Mouse (Mus musculus): ENCODE measurements around the gene Rora. TPM values are rescaled to one million over a fixed set of nuclear protein-coding genes. Genes with fewer than 3 reads are reported as not detected.

Rora gene
- polyA plus RNA-seq, 1 experiment, result 0.06 TPM

DNA sequence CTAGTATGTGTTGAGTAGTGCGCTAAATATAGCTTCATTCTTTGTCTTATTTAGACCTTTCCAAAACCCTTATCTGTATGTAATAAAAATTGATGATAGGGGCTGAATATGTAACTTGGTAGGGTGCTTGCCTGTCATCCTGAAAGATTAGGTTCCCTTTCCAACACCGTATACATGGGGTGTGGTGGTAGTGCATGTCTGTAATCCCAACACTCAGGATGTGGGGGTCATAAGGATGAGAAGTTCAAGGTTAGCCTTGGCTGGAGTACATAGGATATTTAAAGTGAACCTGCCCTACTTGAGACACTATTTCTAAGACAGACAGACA, 743.8 kb downstream of the Rora start:
- TF ChIP-seq MAX (IDR thresholded peaks at IDR 0.05) (no peak), USF1 (IDR thresholded peaks at IDR 0.05; ENCODE audit: low read depth) (no peak), FOSL1 (IDR thresholded peaks at IDR 0.05; ENCODE audit: insufficient read depth, low read length, poor library complexity, severe bottlenecking) (no peak), MYOD1 (IDR thresholded peaks at IDR 0.05; ENCODE audit: control insufficient read depth, insufficient read length, low read depth) (no peak)
- Histone ChIP-seq H3K79me2 (ENCODE audit: control insufficient read depth, insufficient read depth) (peaks cover 15% of the 10 kb centered on the region), H3ac (ENCODE audit: control insufficient read depth, insufficient read length, low read depth) (no peak overlapping the region), H3K4me3 (ENCODE audit: insufficient read depth, poor library complexity, severe bottlenecking) (peak overlapping the region; percentile 83), H3K27me3 (ENCODE audit: control insufficient read depth, insufficient read depth, insufficient read length) (no peaks in the 10 kb centered on the region), H3K79me3 (ENCODE audit: low read depth) (peaks cover 6% of the 10 kb centered on the region), H3K36me3 (ENCODE audit: control insufficient read depth, insufficient read depth) (peaks cover 14% of the 10 kb centered on the region)

DNA sequence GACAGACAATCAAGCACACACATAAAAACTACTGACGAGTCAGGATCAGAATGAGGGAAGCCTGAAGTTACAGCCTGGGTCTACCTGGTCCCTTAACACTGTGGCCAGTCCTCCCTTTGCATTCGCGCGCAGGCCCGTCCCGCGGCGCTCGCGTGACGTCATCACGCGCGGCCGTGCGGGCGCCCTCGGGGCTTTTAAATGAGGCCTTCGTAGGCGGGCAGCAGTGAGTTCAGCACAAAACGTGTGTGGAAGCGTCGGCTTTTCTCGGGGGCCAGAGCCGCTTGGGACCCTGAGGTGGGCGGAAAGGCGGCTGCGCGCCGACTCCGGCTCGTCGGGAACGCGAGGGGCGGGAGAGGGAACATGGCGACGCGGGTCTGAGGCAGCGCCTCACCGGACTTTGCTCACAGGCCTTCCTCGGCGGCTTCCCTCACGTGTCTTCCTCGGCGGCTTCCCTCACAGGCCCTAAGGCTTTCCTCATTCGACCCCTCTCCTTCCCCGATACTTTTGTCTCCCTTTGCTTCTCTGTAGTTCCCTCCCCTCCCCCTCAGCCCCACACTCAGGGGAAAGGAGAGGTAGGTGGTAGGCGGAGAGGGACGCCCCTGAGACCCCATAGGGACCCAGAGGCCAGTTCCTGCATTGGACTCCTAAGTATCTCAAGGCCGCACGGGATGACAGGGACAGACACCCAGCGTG, 744.3 kb downstream of the Rora start, which contains the start of gene Ice2:
Gene Ice2, plus strand, starts transcription at position 147 of the 693 bp plus-strand sequence.
- TF ChIP-seq MYOG (IDR thresholded peaks at IDR 0.05; ENCODE audit: control insufficient read depth, extremely low read depth, insufficient read length) (no peak), MYOD1 (IDR thresholded peaks at IDR 0.05; ENCODE audit: control insufficient read depth, insufficient read length, low read depth) (no peak), MAX (IDR thresholded peaks at IDR 0.05) (no peak), CEBPB (IDR thresholded peaks at IDR 0.05; ENCODE audit: low read depth) (no peak), USF1 (IDR thresholded peaks at IDR 0.05; ENCODE audit: low read depth) (no peak), CTCF (IDR thresholded peaks at IDR 0.05; ENCODE audit: control insufficient read depth, insufficient read depth, insufficient read length) (no peak)

DNA sequence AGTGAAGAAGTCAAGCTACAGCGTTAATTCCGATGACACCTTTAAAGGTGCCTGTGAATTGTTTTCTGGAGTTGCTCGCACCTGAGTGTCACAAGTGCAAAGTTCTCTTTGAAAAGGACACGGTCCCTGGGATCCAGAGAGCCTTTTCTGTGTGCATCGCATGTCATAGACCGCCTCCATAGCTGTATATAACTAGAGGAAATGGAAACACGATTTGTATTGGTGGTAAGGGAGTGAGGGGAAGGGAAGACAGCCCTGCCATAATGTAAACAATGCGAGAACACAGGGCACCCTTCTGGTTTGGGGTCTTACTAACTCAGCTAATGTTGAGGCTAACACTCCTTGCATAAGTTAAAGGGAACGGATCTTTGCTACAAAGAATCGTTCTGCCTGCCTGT, 744.9 kb downstream of the Rora start:
- peaks cover 15% of the 10 kb centered on the region for H3K79me2 ChIP-seq (ENCODE audit: control insufficient read depth, insufficient read depth)
- no peaks in the 10 kb centered on the region for H3K27me3 ChIP-seq (ENCODE audit: control insufficient read depth, insufficient read depth, insufficient read length)
- no peak for TF ChIP-seq MAX (IDR thresholded peaks at IDR 0.05)
- no peak for TF ChIP-seq USF1 (IDR thresholded peaks at IDR 0.05; ENCODE audit: low read depth)
- no peak for TF ChIP-seq CTCF (IDR thresholded peaks at IDR 0.05; ENCODE audit: control insufficient read depth, insufficient read depth, insufficient read length)
- peak overlapping the region; percentile 83 for H3K4me3 ChIP-seq (ENCODE audit: insufficient read depth, poor library complexity, severe bottlenecking)
- peak overlapping the region; percentile 93 for H3ac ChIP-seq (ENCODE audit: control insufficient read depth, insufficient read length, low read depth)
- H3K79me3 ChIP-seq (ENCODE audit: low read depth), result peaks cover 6% of the 10 kb centered on the region
- H3K36me3 ChIP-seq (ENCODE audit: control insufficient read depth, insufficient read depth), result peaks cover 14% of the 10 kb centered on the region

More for the DNA sequence above, 744.3 kb downstream of the Rora start, which contains the start of gene Ice2:
- Histone ChIP-seq H3K79me2 (ENCODE audit: control insufficient read depth, insufficient read depth) (peaks cover 15% of the 10 kb centered on the region), H3K4me3 (ENCODE audit: insufficient read depth, poor library complexity, severe bottlenecking) (peak within 1 kb of the TSS; percentile 83), H3K79me3 (ENCODE audit: low read depth) (peaks cover 6% of the 10 kb centered on the region), H3ac (ENCODE audit: control insufficient read depth, insufficient read length, low read depth) (peak within 1 kb of the TSS; percentile 93), H3K27me3 (ENCODE audit: control insufficient read depth, insufficient read depth, insufficient read length) (no peaks in the 10 kb centered on the region), H3K36me3 (ENCODE audit: control insufficient read depth, insufficient read depth) (peaks cover 14% of the 10 kb centered on the region)

DNA sequence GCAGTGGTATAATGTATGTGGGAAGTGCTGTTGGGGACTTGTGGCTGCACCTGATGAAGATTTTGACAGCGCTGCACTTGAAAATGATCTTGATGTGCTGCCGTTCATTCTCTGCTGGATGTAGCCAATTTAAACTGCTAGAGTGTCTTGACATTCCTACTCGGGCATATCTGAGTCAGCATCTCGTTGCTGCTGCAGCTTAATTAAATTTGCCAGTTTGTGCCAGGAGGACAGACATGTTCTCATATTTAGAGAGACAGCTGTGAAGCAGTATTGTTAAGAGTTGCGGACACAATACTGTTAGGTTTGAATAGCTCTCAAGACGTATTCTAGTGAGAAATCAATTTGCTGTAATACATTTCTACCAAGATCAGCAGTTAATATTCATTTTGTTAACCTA, 751.1 kb downstream of the Rora start:
- H3K27me3 ChIP-seq (ENCODE audit: control insufficient read depth, insufficient read depth, insufficient read length), result no peaks in the 10 kb centered on the region
- no peak overlapping the region for H3ac ChIP-seq (ENCODE audit: control insufficient read depth, insufficient read length, low read depth)
- H3K79me2 ChIP-seq (ENCODE audit: control insufficient read depth, insufficient read depth), result no peaks in the 10 kb centered on the region
- TF ChIP-seq CEBPB (IDR thresholded peaks at IDR 0.05; ENCODE audit: low read depth) (no peak), MYOD1 (IDR thresholded peaks at IDR 0.05; ENCODE audit: control insufficient read depth, insufficient read length, low read depth) (no peak), FOSL1 (IDR thresholded peaks at IDR 0.05; ENCODE audit: insufficient read depth, low read length, poor library complexity, severe bottlenecking) (no peak), CTCF (IDR thresholded peaks at IDR 0.05; ENCODE audit: control insufficient read depth, insufficient read depth, insufficient read length) (no peak), USF1 (IDR thresholded peaks at IDR 0.05; ENCODE audit: low read depth) (no peak), MAX (IDR thresholded peaks at IDR 0.05) (no peak), MYOG (IDR thresholded peaks at IDR 0.05; ENCODE audit: control insufficient read depth, extremely low read depth, insufficient read length) (no peak)
- no peaks in the 10 kb centered on the region for H3K79me3 ChIP-seq (ENCODE audit: low read depth)
- peaks cover 29% of the 10 kb centered on the region for H3K36me3 ChIP-seq (ENCODE audit: control insufficient read depth, insufficient read depth)
- no peak overlapping the region for H3K4me3 ChIP-seq (ENCODE audit: insufficient read depth, poor library complexity, severe bottlenecking)

DNA sequence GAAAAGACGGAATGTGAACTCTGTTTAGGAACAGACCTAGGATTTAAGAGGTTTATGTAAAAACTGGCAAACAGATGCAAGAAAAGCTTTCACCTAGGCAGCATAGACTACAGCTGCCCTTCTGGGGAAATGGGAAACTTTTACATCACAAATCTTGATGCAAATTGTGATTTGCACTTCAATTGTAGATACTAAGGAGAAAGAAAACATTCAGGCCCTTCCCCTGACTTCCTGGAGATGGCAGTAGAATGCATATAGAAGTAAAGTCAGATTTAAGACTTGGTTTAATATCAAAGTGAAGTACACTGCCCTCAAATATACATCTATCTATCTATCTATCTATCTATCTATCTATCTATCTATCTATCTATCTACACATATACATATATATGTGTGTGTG, 765.9 kb downstream of the Rora start:
- H3K79me2 ChIP-seq (ENCODE audit: control insufficient read depth, insufficient read depth), result no peaks in the 10 kb centered on the region
- H3ac ChIP-seq (ENCODE audit: control insufficient read depth, insufficient read length, low read depth), result no peak overlapping the region
- H3K36me3 ChIP-seq (ENCODE audit: control insufficient read depth, insufficient read depth), result peaks cover 50% of the 10 kb centered on the region
- no peaks in the 10 kb centered on the region for H3K27me3 ChIP-seq (ENCODE audit: control insufficient read depth, insufficient read depth, insufficient read length)
- TF ChIP-seq USF1 (IDR thresholded peaks at IDR 0.05; ENCODE audit: low read depth) (no peak), MYOG (IDR thresholded peaks at IDR 0.05; ENCODE audit: control insufficient read depth, extremely low read depth, insufficient read length) (no peak), FOSL1 (IDR thresholded peaks at IDR 0.05; ENCODE audit: insufficient read depth, low read length, poor library complexity, severe bottlenecking) (no peak), CEBPB (IDR thresholded peaks at IDR 0.05; ENCODE audit: low read depth) (no peak), CTCF (IDR thresholded peaks at IDR 0.05; ENCODE audit: control insufficient read depth, insufficient read depth, insufficient read length) (no peak), MAX (IDR thresholded peaks at IDR 0.05) (no peak), MYOD1 (IDR thresholded peaks at IDR 0.05; ENCODE audit: control insufficient read depth, insufficient read length, low read depth) (no peak)
- no peaks in the 10 kb centered on the region for H3K79me3 ChIP-seq (ENCODE audit: low read depth)
- H3K4me3 ChIP-seq (ENCODE audit: insufficient read depth, poor library complexity, severe bottlenecking), result no peak overlapping the region

DNA sequence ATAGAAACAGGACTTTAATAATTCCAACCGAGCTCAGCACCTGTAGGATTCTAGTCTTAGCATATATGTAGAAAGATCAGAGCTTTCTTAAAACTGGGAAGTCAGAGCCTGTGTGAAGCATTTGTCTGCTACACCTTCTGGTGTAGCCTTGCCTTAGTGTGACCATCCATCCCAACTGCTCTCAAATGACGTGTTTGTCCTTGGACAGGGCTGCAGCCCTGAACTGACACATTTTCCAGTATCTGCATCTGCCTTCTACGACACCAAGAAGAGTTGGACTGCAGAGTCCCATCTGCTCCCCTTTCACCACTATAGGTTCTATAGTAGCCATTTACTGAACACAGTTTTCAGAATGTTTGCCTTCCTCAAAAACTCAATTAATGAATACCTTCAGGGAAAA, 776.9 kb downstream of the Rora start:
- Histone ChIP-seq H3ac (ENCODE audit: control insufficient read depth, insufficient read length, low read depth) (no peak overlapping the region), H3K36me3 (ENCODE audit: control insufficient read depth, insufficient read depth) (peaks cover 21% of the 10 kb centered on the region), H3K79me2 (ENCODE audit: control insufficient read depth, insufficient read depth) (no peaks in the 10 kb centered on the region), H3K79me3 (ENCODE audit: low read depth) (peaks cover 1% of the 10 kb centered on the region), H3K4me3 (ENCODE audit: insufficient read depth, poor library complexity, severe bottlenecking) (no peak overlapping the region), H3K27me3 (ENCODE audit: control insufficient read depth, insufficient read depth, insufficient read length) (no peaks in the 10 kb centered on the region)
- TF ChIP-seq CTCF (IDR thresholded peaks at IDR 0.05; ENCODE audit: control insufficient read depth, insufficient read depth, insufficient read length), result no peak
- TF ChIP-seq CEBPB (IDR thresholded peaks at IDR 0.05; ENCODE audit: low read depth), result no peak
- no peak for TF ChIP-seq MAX (IDR thresholded peaks at IDR 0.05)
- TF ChIP-seq MYOG (IDR thresholded peaks at IDR 0.05; ENCODE audit: control insufficient read depth, extremely low read depth, insufficient read length), result no peak
- TF ChIP-seq USF1 (IDR thresholded peaks at IDR 0.05; ENCODE audit: low read depth), result no peak
- no peak for TF ChIP-seq MYOD1 (IDR thresholded peaks at IDR 0.05; ENCODE audit: control insufficient read depth, insufficient read length, low read depth)
- no peak for TF ChIP-seq FOSL1 (IDR thresholded peaks at IDR 0.05; ENCODE audit: insufficient read depth, low read length, poor library complexity, severe bottlenecking)
